Mouse (Mus musculus): ENCODE measurements around the gene Slc52a3.

Slc52a3 gene

GRCm38 (mm10) chr2:151996229-151997189 lies at the start of gene Slc52a3:
TSS of gene Slc52a3 (plus strand) at chr2:151996511.
- peak; percentile 85 to 95 for DNase-seq (ENCODE audit: inconsistent age in 2 of 2, low spot score in 1 of 2)

- no peak for DNase-seq (ENCODE audit: inconsistent age in 2 of 2, low spot score in 1 of 2)
Observed at GRCm38 (mm10) chr2:151947617-151948016, 48.7 kb upstream of the Slc52a3 start.

- DNase-seq (ENCODE audit: inconsistent age in 2 of 2, low spot score in 1 of 2): no peak
Observed at GRCm38 (mm10) chr2:151948311-151948710, 48.0 kb upstream of the Slc52a3 start.

GRCm38 (mm10) chr2:151949082-151949774 lies 47.1 kb upstream of the Slc52a3 start:
- no peak for DNase-seq (ENCODE audit: inconsistent age in 2 of 2, low spot score in 1 of 2)

GRCm38 (mm10) chr2:151953665-151954064 lies 42.6 kb upstream of the Slc52a3 start:
- peak; percentile 50 to 81 for DNase-seq (ENCODE audit: inconsistent age in 2 of 2, low spot score in 1 of 2)

- DNase-seq (ENCODE audit: inconsistent age in 2 of 2, low spot score in 1 of 2): peak; percentile 56 to 89
Observed at GRCm38 (mm10) chr2:151956500-151957137, 39.7 kb upstream of the Slc52a3 start.

GRCm38 (mm10) chr2:151959274-151959673 lies 37.0 kb upstream of the Slc52a3 start:
- peak; percentile 71 to 88 for DNase-seq (ENCODE audit: inconsistent age in 2 of 2, low spot score in 1 of 2)

- peak in 1 of 2 experiments; percentile 81 for DNase-seq (ENCODE audit: inconsistent age in 2 of 2, low spot score in 1 of 2)
Observed at GRCm38 (mm10) chr2:151961284-151962196, 34.8 kb upstream of the Slc52a3 start.

- DNase-seq (ENCODE audit: inconsistent age in 2 of 2, low spot score in 1 of 2): peak; percentile 74 to 77
Observed at GRCm38 (mm10) chr2:151962474-151962873, 33.8 kb upstream of the Slc52a3 start.

- DNase-seq (ENCODE audit: inconsistent age in 2 of 2, low spot score in 1 of 2): no peak
Observed at GRCm38 (mm10) chr2:151963319-151963718, 33.0 kb upstream of the Slc52a3 start.

- no peak for DNase-seq (ENCODE audit: inconsistent age in 2 of 2, low spot score in 1 of 2)
Observed at GRCm38 (mm10) chr2:151964052-151964451, 32.3 kb upstream of the Slc52a3 start.

- DNase-seq (ENCODE audit: inconsistent age in 2 of 2, low spot score in 1 of 2): no peak
Observed at GRCm38 (mm10) chr2:151967176-151967750, 29.0 kb upstream of the Slc52a3 start.

GRCm38 (mm10) chr2:151967792-151968191 lies 28.5 kb upstream of the Slc52a3 start:
- DNase-seq (ENCODE audit: inconsistent age in 2 of 2, low spot score in 1 of 2): no peak

- no peak for DNase-seq (ENCODE audit: inconsistent age in 2 of 2, low spot score in 1 of 2)
Observed at GRCm38 (mm10) chr2:151968451-151968850, 27.9 kb upstream of the Slc52a3 start.

- no peak for DNase-seq (ENCODE audit: inconsistent age in 2 of 2, low spot score in 1 of 2)
Observed at GRCm38 (mm10) chr2:151968986-151969385, 27.3 kb upstream of the Slc52a3 start.

GRCm38 (mm10) chr2:151969396-151969795 lies 26.9 kb upstream of the Slc52a3 start:
- peak in 1 of 2 experiments; percentile 56 for DNase-seq (ENCODE audit: inconsistent age in 2 of 2, low spot score in 1 of 2)

- peak; percentile 86 to 92 for DNase-seq (ENCODE audit: inconsistent age in 2 of 2, low spot score in 1 of 2)
Observed at GRCm38 (mm10) chr2:151970191-151971172, 25.8 kb upstream of the Slc52a3 start.

GRCm38 (mm10) chr2:151971748-151972147 lies 24.6 kb upstream of the Slc52a3 start:
- DNase-seq (ENCODE audit: inconsistent age in 2 of 2, low spot score in 1 of 2): no peak

Measured in adrenal gland, adult (tissue).